Mouse (Mus musculus) adrenal gland, adult 8-10 months (tissue): ENCODE data around the gene Thsd7b. TPM values are rescaled to one million over a fixed set of nuclear protein-coding genes. Genes with fewer than 3 reads are reported as not detected.
"Not testable (repeated sequence)": the region's sequence is repeated elsewhere in the genome, so short reads cannot be mapped to it uniquely, and the experiment has no call there.

Experiments
- DNase-seq: peaks from one replicate; pipeline ENCODE4 v3.0.0; 2022
- total RNA-seq, 4 experiments: library from RNA; stranded (reverse); gene quantifications; 2 replicates each; pipeline ENCODE4 v1.2.4; 2022

Gene Thsd7b
- total RNA-seq, 4 experiments from 2014 or later: 1.1 to 2.2 (median 1.7) TPM

GRCm38 (mm10) chr1:130112580-130113314, 839.6 kb downstream of the Thsd7b start:
- no peak for DNase-seq

DNA sequence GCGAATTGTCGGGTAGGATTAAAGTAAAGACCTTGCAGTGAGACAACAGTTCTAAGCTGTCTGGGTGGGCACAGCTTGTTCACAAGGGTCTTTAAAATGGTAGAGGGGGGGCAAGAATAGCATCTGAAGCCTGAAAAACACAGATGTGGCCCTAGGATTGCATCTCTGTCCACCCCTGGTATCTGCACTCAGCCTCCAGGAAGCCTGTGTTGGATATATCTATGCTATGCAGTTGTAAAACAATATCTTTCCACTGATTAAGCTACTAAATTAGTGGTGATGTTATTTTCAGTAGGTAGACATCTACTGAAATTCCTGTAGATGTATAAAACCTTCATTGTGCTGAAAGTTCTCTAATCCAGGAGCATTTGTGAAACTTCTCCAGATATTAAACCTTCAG, 840.4 kb downstream of the Thsd7b start:
- DNase-seq: no peak

DNA sequence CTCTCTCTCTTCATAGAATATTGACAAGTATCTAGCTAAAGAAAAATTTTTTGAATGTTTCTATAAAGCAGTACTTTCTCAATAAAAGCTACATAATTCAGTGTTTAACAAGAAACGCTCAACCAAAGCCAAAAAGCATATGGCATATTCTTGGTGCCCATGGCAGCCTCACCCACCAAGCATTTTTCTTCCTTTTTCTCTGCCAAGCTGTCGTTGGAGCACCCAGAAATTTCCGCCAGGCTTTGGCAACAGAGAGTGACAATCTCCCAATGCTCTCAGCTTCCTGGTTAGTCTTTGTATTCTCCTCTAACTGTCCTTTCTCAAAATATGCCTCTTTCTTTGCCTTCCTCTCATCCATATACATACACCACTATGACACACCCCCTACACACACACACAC, 857.8 kb downstream of the Thsd7b start:
- DNase-seq: no peak

DNA sequence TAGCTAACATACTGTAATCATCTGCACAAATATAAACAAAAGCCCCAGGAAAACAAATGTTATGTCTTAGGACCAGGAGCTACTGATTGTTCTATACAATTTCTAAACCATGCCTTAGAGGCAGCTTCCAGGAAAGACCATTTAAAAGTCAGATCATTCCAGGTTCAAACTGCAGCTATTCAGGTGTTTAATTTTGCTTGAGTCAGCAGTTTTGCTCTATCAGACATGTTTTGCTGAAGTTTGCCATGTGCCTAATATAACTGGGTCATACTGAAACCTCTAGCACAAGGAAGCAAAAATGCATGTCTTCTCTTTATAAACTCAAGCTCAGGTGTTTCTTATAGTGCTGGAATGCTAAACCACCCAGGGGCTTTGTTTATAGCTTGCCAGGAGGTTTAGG, 893.1 kb downstream of the Thsd7b start:
- no peak for DNase-seq

DNA sequence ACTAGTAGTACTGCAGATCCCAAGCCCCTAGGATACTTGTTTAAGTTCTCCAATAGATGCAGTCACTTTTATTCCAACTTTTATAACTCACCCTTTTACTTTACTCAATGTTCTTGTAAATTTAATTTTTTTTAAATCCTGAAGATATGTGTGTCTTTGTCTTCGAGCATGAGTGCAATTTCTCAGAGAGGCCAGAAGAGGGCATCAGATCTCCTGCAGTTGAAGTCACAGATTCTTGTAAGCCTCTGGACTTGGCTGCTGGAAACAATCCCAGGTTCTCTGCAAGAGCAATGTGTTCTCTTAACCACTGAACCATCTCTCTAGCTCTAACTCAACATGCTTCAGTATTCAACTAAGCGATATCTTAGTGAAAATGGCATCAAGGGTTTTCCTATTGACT, 894.2 kb downstream of the Thsd7b start:
- no peak for DNase-seq

DNA sequence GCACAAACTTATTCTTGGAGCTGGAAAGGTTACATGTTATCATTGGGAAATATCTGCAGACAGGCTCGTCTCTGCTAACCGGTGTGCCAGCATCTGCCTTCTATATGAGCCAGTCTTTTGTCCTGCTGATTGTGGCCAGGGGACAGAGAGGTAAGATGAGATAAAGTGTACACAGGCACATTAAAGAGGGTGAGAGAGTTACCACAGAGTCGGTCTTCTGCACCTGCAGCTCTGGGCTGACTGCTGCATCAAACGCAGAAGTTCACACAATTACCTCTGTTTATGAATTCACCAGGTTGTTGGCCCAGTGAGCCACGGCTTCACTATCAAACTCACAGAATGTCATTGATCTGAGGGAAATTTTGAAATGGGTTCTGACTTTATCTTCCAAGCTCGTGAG, 896.8 kb downstream of the Thsd7b start:
- DNase-seq: no peak

- DNase-seq: no peak
These were observed 897.2 kb downstream of the Thsd7b start for GRCm38 (mm10) chr1:130170290-130170689.

- not testable (repeated sequence) for DNase-seq
These were observed 913.7 kb downstream of the Thsd7b start for GRCm38 (mm10) chr1:130186836-130187235.

DNA sequence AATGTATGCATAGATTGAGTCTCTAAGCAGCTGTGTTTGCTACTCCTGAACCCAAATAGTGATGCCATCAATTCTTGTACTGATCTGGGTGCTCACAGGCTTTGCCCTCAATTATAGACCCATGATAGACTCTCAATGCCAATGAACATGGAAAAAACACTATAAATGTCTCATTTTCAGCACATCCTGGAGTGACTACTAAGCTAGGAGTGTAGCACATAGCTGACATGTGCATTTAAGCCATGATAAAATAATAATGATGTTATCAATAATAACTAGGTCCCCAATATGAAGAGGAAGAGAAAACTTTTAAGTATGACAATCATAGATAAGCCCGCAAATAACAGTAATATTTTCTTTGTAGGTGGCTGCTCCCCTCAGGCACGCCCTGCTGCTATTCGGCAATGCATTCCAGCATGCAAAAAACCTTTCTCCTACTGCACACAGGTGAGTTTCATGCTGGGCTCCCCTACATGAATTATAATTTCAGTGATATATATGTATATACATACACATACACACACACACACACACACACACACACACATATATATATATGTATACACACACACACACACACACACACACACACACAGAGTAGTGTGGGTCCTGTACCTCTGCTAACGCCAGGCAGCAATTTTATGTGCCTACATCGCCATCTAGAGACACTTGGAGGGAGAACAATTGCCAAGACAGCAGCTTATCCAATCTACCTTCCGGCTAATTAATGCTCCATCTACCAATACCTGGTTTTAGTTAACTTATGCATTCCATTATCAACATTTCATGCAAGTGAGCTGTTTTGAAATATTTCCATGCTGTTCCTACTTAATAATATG, 919.3 kb downstream of the Thsd7b start:
- no peak for DNase-seq

DNA sequence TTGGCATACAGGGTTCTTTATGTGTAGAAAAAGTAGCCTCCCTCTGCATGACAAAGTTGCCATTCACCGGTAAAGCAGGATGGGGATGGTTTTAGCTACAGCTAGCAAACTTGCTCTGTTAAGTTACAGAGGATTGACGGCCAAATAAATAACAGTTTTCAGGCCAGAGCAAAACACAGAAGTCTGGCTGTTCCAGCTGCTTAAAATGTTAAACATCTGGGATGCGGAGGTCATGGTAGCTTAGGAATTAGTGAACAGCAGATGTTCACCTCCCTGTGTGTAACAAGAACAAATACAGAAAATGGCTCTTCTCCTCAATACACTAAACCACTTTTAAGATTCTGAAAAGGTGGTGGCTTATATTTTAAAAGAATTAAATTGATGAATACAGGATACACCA, 944.3 kb downstream of the Thsd7b start:
- DNase-seq: no peak

- DNase-seq: no peak
These were observed 949.8 kb downstream of the Thsd7b start for GRCm38 (mm10) chr1:130222904-130223303.

GRCm38 (mm10) chr1:130245563-130245962, 972.5 kb downstream of the Thsd7b start:
- no peak for DNase-seq

- not testable (repeated sequence) for DNase-seq
These were observed 973.2 kb downstream of the Thsd7b start for GRCm38 (mm10) chr1:130246264-130246663.

- not testable (repeated sequence) for DNase-seq
These were observed 973.8 kb downstream of the Thsd7b start for GRCm38 (mm10) chr1:130246930-130247329.

DNA sequence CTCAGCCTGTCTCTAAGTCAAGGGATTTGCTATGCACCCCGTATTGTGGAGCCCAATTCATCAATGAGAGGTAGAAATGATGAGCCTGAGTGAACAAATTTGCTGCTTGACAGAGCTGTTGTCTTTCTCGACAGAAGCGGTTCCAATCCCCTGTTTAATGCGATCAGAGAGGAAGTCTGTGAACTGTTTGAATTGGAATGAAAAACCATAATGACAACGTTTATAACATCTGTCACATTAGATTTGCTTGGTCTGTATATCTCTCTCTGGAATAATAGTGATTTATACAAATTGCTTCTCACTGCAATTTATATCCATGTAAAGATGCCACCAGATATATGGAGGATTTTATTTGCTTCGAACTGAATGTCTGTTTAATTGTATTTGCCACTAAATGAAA, 988.9 kb downstream of the Thsd7b start:
- DNase-seq: no peak
